Mouse (Mus musculus) heart, postnatal 4 days (tissue): Measurements from ENCODE around the gene Nlrp6. TPM values are rescaled to one million over a fixed set of nuclear protein-coding genes. Genes with fewer than 3 reads are reported as not detected.
"Not testable (repeated sequence)": the region's sequence is repeated elsewhere in the genome, so short reads cannot be mapped to it uniquely, and the experiment has no call there.

ENCODE experiments used
- DNase-seq: peaks from one replicate; pipeline ENCODE4 v3.0.0; 2021
- total RNA-seq, 2 experiments: library from RNA; stranded (reverse); gene quantifications; 2 replicates each; pipeline ENCODE4 v1.2.3; 2021

The Nlrp6 gene
- total RNA-seq, 2 experiments from 2014 or later = not detected

DNA sequence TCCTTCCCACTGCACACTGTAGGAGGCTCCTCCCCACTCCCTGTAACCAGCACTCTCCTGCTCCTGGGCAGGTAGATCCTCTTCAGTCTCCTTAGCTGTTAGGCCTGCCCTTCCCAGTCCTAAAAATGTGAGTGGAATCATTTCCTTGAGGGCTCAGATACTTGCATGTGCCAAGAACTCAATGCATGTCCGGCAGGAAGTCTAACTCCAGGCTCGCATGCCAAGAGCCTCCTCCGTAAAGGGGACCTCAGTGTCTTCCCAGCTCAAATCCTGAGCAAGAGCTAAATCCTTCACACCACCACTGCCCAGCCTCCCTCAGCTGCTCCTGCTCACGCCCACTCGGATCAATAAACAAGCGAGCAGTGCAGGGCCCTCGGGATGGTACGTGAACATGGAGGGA is 30.3 kb downstream of the Nlrp6 start:
- DNase-seq = peak; percentile 58

DNA sequence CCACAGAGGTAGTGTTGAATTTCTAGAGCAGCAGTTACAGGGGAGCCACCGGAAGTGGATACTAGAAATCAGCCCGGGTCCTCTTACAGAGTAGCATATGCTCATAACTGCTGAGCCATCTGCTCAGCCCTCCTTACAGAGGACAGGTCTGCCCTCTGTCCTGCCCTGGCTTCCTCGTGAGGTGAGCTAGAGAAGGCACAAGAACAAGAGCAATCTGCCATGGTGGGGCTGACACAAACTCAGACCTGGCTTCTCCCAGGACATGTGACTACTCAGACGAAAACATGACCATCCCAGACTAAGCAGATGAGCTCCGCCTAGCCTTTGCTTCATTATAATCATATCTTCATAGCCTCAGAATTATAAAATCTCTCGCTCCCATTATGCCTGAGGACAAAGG is 31.1 kb downstream of the Nlrp6 start:
- no peak for DNase-seq

DNA sequence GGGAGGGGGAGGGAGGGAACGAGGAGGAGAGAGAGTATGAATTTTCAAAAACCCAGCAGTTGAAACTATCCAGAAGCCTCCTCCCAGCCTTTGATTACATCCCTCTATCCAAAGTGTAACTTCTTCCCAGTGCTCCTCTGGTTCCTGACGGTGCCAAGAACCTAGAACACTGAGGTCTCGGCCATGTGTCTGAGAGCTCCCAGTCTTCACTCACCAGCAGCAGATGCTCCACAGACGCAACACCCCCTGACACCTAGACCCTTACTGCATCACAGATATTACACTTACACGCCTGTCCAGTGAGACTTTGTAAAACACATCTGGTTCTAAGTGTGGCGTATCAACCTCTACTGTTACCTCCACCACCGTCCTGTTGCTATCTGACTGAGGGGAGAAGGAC is 31.7 kb downstream of the Nlrp6 start:
- DNase-seq = no peak

DNA sequence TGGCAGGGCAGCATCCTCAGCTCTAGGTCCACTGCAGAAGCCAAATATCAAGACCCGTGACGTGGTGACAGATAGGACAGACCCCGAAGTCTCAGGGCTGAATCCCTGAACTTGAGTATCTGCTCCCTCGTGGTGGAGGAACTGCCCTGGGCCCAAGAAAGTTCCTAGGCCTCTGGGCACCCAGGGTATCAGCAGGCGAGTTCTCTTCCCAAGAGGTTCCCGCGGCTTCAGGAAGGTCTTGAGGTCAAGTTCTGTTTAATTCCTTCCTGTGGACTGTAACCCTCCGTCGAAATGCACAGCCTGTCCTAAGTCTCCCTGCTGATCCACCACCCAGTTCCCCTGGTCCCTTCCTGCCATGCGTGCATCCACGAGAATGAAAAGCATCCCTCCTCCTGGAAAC is 32.4 kb downstream of the Nlrp6 start:
- no peak for DNase-seq

DNA sequence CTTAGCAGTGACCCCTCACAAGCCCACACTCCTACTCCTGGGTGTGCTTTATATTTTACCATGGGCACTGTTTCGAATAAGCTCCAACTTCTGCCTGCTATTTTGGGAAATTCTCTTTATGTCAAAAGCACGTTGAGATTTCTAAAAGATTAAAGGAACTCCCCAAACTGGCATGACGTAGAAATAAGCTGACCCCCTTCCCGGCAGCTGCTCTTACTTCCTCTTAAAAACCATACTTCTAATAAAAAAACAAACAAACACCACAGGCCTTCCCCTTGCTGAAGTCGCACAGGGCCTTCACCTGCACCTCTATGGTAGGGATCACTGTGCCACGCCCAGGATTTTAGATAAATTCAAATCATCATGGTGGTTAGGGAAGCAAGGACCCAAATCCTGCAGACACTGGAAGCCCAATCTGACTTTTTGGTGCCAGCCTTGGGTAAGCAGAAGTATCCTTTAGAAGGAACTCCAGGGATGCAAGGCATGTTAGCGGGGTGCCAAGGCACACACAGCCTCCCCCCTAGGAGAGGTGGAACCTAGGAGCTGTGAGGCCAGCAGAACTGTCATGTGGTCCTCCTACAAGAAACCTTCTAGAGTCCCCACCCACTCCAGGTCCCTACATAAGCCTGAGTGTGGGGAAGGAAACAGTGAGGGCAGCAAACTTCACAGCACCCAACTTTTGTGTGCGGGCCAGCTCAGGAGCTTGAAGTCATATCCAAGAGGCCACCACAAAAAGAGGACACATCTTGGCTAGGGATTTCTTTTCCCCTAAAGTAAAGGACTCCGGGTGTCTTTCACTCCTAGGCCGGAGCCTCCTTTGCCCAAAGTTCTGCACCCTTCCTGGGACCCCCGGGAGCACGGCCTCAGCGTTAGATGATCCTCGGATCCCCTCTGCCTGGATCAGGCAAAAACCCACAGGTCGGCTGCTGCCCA is 33.4 kb downstream of the Nlrp6 start:
- no peak for DNase-seq

DNA sequence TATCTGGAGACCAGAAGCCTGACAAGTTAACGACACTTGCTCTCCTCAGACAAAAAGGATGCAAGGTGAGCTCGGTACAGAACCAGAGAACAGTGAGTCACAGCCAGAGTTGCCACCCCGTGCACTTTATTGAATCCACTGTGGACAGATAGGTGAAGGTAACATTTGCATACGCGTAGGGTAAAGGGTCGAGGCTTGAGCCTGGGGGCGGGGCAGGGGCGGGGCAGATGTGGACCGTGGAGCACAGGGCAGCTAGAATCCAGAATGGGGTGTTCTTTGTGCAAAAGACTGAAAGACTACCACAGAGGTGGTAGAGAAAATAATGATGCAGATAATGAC is 34.0 kb downstream of the Nlrp6 start:
- DNase-seq = no peak

DNA sequence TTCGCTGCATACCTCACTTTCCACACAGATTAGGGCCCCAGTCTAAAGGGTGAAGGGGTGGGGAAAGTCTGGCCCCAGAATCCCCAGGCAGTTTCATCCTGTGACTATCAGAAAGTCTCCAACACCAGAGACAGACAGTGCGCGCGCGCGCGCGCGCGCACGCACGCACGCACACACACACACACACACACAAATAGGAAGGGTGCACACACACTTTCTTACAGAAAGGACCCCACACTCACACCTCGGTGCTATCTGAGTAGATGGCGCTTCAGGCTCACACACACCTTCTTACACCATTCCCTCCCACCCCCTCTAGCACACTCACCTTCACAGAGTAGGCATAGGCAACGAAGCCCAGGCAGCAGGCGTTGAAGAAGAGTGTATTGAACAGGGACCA is 34.6 kb downstream of the Nlrp6 start:
- DNase-seq = no peak

DNA sequence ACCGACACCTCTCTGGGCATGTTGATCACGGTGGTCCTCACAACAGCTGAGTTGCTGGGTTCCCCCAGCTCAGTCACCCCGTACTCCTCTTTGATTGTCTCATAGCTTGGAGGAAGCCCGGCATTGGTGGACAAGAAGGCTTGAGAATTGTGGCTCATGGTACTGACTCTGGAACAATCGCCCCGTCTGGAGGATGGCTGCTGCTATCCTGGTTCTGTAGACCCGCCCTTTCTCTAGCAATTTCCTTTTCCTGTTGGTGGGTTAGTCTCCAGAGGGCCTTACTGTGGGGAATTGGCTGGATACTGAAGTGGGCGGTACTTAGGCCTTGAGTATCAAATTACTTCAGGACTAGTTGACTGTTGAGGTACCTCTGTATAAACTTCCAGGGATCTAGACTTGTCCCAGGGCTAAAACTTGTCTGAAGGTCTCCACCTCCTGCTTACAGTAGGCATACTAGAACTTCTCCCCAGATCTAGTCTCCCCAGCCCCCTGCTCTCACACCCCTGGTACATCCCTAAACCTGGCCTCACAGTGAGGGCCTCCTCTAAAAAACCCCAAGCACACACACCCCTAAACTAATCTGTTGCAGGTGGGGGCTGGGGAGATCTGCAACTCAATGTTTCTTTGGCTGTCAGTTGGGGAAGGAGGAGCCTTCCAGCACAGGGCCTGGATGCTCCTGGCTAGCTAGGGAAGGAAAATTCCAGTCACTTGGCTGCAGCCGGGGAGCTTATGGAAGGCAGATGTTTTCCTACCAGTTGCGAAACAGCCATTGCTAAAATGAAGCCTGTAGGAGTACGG is 35.3 kb downstream of the Nlrp6 start, which contains the start of the genes Gm45717 and Ifitm2:
Gene Gm45717, minus strand, starts transcription at position 180 of the 798 bp plus-strand sequence.
Gene Ifitm2, minus strand, starts transcription at position 230 of the 798 bp plus-strand sequence.
- peak; percentile 86 for DNase-seq

DNA sequence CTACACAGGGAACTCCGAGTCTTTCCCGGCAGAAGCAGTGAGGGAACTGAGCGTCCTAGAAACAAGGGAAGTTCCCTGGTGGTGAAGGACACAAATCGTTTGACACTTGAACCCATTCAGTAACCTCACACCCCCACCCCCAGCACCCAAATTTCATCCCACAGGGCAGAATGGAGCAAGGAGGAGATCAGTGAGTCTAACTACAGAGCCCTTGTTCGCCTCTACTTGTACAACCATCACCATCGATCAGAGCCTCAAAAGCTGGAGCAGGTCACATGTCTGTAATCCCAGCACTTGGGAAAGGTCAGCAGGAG is 35.8 kb downstream of the Nlrp6 start:
- DNase-seq = no peak

DNA sequence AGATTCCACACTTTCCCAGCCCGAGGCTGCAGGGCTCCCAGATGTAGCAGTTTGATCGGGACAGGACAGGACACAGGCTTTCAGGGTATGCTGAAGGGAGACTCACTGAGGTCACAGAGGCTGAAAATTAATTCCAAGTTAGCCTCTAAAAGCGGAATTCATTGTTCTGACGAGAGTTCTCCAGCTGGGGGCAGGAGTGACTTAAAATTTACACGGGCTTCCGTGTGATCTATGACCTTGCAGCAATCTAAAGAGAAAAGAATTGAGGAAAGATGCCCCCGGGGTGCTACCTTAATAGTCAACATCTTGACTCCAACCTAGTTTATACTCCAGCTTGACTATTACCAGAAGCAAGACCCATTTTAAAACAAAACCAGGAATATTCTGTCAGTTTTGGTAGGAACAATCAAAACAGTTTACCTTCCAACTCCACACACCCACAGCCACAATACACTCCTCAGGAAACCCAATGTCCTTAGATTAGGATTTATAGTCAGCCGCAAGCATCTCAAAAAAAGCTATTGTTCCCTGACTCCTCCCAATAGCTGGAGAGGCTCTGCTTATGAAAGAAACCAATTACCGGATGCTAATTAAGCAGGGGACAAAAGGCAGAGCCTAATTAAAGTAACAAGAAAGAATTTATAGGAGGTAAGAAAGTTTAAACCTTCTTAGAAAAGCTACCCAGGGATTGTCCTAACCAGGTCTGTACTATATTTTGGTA is 38.6 kb downstream of the Nlrp6 start:
- DNase-seq = peak; percentile 69

DNA sequence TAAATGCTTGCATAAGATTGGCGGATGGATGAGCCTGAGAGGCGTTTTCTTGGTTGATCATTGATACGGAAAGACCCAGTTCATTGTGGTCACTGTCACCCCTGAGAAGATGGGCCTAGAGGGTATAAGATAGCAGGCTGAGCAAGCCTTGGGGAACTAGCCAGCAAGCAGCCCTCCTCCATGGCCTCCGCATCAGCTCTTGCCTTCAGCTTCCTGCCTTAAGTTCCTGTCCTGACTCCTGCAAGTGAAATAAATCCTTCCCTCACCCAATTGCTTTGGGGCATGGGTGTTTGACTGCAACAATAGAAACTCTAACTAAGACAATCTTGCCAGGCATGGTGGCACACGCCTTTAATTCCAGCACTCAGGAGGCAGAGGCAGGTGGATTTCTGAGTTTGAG is 39.3 kb downstream of the Nlrp6 start:
- DNase-seq = no peak

DNA sequence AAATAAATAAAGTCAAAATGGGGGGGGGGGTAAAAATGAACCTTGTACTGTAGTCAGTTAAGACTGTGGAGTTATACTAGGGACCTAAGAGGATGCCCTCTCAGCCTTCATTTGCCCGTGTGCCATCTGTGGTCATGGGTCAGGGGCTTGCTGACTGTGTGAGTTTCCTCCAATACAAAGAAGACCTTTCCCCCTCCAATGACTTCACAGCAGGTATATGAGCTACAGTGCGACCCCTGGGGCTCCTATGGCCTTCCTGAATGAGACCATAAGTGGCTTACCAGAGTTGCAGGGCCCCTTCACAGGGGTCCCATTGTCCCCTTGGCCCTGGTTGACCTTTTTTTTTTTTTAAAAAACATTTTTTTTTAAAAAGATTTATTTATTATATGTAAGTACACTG is 40.7 kb downstream of the Nlrp6 start:
- DNase-seq = no peak

DNA sequence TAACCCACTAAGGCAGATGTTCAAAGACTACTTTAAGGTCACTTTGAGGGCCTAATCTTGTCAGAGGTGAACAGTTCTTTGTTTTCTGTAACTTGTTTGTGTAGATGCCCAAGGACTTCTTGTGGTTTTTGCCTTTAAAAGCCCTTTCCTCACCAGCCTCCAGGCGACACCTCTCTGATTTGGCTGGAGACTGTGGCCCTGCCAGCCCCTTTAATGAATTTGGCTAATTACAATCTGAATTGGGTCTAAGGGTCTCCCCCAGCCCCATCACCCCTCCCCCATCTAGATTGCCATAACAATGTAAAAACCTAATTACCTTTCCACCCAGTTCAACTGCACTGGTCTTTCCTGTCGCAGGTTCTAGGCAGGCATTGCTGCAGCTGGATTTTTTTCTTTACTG is 42.0 kb downstream of the Nlrp6 start:
- DNase-seq = no peak

DNA sequence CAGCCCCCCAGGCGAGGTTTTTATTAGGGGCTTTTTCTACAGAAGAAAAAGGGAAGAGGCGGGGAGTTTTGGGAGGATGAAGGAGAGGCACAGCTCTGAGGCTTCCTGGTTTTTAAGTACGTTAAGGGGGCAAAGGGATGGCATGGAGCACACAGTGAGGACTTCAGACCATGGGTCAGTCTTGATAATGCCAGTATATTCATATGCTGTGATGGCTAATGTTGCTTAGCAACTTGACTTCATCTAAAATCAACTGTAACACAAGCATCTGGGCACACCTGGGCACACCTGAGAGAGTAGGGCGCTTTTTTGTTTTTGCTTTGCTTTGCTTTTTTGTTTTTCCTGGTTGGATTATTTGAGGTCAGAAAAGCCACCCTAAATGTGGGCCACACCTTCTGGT is 46.2 kb downstream of the Nlrp6 start, which contains the start of gene Ifitm1:
Gene Ifitm1, plus strand, starts transcription at position 301 of the 400 bp plus-strand sequence.
- no peak for DNase-seq

DNA sequence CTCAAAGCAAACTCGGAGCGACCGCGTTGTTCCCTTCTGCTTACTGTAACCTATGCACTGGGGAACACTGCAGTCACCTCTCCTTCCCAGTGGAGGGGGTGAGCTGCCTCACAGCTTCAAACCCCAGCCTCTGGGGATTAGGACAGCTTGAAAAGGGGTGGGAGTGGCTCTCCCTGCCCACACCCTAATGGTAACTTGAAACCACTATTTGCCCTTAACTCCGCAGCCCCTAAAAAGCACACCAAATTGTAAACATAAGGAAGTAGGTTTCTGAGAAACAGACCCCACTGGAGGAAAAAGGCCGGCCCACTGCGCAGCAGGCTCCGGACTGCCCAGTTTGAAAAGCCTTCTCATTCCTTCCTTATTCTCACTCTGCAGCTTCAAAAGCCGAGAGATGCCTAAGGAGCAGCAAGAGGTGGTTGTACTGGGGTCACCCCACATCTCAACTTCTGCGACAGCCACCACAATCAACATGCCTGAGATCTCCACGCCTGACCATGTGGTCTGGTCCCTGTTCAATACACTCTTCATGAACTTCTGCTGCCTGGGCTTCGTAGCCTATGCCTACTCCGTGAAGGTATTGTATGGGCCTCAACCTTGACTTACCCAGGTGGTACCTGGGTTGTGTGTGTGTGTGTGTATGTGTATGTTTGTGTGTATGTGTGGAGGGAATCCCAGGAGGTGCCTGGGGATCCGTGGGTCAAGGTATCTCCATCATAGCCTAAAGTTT is 47.3 kb downstream of the Nlrp6 start:
- no peak for DNase-seq

DNA sequence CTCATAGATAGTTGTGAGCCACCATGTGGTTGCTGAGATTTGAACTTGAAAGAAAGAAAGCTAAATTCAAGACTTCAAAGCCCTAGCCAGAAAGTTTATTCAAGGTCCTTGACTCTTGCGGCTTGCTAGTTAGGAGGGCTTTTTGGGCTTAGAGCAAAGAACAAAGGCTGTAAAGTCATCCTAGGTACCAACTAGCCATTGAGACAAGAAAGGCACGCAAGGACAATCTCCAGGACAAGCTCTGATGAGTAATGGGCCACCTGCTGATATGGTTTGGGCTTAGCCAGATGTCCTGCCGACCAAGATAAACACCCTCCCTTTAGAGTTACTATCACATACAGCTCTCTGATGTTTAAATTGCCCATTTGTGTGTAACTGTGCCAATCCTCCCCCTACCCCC is 48.0 kb downstream of the Nlrp6 start:
- not testable (repeated sequence) for DNase-seq

DNA sequence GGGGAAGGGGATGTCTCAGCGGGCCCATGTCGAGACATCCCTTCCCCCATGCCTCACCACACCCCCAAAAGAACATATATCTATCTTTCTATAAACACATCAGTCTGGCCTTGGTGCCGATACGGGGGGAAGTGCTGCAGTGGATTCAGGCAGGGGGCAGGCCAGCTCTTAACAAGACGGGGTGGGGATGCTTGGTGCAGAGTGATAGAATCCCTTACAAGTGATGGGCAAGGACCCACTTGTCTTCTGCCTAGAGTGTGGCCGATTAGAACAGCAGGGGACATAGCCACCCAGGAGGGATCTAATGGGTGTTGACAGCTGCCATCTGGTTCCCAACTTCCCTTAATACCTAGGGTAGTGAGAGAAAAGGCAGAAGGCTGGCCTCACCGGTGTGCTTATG is 50.2 kb downstream of the Nlrp6 start:
- DNase-seq = no peak

DNA sequence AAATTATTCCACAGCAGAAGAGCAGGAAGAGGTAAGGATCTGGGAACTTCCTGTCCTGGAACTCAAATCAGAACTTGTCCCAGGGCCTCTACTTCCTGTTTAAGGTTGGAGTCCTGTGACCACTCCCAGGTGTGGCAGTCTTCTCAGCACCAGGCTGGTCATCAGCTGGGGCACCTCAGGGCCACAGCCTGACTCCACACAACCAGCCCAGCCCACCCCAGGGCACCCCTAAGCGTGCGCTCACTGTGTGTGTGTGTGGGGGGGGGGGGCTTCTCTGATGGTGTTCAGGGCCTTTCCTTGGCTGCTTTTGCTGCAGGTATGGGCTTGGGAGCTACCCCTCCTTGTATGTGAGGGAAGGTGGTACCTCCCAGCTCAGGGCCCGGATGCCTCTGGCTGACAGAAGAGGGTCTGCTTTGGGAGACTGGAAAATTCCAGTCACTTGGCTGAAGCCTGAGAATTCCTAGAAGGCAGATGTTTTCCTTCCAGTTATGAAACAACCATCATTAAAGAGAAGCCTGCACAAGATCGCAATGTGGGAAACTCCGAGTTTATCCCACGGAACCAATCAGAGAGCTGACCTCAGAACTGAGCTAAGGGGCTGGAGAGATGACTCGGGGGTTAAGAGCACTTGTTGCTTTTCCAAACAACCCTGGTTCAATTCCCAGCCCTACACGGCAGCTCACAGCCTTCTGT is 50.9 kb downstream of the Nlrp6 start:
- peak; percentile 48 for DNase-seq

DNA sequence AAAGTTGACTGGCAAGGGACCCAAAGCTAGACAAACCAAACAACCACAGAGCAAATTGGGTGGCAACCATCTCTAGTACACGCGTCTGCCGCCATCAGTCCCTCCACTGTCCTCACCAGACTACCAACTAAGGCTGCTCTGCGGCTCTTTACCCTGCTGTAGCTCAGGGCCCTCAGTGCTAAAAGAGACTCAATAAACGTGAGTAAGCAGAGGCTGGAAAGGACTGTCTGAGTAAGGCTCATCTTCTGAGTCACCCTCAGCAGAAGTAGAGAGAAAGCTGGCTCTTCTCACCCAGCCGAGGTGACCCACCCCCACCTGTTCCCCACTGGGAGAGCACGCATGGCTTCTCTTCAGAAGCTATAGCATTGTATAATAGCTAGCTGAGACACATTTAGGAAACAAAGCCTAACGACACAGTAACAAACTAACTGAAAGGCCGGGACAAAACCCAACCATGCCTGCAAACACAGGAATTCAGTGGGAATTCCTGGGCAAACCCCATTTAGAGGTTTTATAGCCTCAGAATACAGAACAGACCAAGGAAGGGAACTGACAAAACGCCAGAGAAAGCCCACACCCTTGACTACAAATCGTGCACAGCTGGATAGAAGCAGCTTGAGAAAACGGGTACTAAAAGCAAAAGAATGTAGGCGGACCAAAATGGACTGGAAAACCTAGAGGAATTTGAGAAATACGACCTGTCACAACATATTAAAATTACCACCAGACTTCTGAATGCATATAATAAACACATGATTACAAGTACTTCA is 52.9 kb downstream of the Nlrp6 start:
- DNase-seq = no peak

DNA sequence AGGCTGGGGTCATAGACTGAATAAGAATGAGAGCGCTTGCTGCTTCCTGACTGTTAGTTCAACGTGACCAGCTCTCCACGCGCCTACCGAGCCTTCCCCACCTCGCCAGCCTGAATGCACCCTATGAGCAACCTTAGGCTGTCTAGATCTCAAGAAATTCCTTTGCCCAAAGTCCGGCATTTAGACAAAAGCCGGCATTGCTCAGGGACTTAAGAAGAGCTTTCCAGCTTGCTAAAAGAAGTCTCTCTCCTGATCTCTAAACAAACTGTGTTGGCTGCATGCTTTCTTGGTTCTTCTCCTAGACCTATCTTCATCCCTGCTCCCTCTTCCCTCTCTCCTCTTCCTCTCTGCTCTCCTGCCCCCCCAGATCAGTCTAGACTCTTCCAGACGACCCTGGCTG is 54.2 kb downstream of the Nlrp6 start:
- DNase-seq = no peak

DNA sequence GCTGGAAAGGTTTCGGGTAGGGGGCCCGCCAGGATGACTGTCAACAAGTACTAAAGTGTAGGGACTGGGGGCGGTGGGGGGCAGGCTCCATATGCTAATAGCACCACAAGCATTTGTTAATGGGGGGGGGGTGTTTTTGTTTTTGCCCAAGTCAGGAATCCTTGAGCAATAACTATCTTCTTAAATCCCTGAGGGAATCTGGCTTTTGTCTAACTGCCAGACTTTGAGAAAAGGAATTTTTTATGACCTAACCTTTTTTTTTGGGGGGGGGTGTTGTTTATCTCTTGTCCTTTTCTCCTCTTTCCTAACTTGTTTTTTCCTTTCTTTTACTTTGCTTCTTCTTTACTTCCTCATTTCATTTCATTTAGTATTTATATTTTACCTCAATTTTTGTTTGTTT is 54.8 kb downstream of the Nlrp6 start:
- no peak for DNase-seq
